Mouse (Mus musculus) MEL (cell line): ENCODE data around the gene Trnau1ap.
A peak's percentile ranks its signal among the peaks of the same experiment; 100 is the strongest.

ENCODE experiments used
- CTCF ChIP-seq, 3 experiments: IDR thresholded peaks in 2 of 3; conservative IDR thresholded peaks in 1 of 3; 2 replicates each; pipeline ENCODE4 v1.5.1; 2011 to 2012; ENCODE audit warnings: low read length in 3 of 3, low read depth in 2 of 3, mild to moderate bottlenecking in 2 of 3, improper control_type of control experiment in 1 of 3, inconsistent platforms in 1 of 3, mixed read lengths in 1 of 3, moderate library complexity in 1 of 3; ENCODE audit not compliant: control insufficient read depth in 1 of 3, insufficient read depth in 1 of 3, poor library complexity in 1 of 3, severe bottlenecking in 1 of 3
- E2F4 ChIP-seq: IDR thresholded peaks from 2 replicates; pipeline ENCODE4 v1.6.1; 2011; ENCODE audit warnings: low read depth, low read length, improper control_type of control experiment, borderline replicate concordance
- GATA1 ChIP-seq: IDR thresholded peaks from 2 replicates; pipeline ENCODE4 v1.6.1; 2011; ENCODE audit warnings: low read depth, low read length, improper control_type of control experiment
- MAX ChIP-seq: IDR thresholded peaks from 2 replicates; pipeline ENCODE4 v1.6.1; 2011; ENCODE audit warnings: low read length, improper control_type of control experiment
- NRF1 ChIP-seq: IDR thresholded peaks from 2 replicates; pipeline ENCODE4 v1.6.1; 2014; ENCODE audit warnings: low read depth, mild to moderate bottlenecking, inconsistent platforms, low read length, improper control_type of control experiment, moderate library complexity; ENCODE audit not compliant: poor library complexity, insufficient read depth, severe bottlenecking
- POLR2A ChIP-seq, 2 experiments: IDR thresholded peaks; 2 replicates each; pipeline ENCODE4 v1.6.1; 2011 to 2012; ENCODE audit warnings: low read length in 2 of 2, mild to moderate bottlenecking in 2 of 2, control low read depth in 1 of 2, improper control_type of control experiment in 1 of 2, low read depth in 1 of 2, moderate library complexity in 1 of 2; ENCODE audit not compliant: control insufficient read depth in 1 of 2, insufficient read depth in 1 of 2, poor library complexity in 1 of 2
- POLR2AphosphoS2 ChIP-seq: IDR thresholded peaks from 2 replicates; pipeline ENCODE4 v1.6.1; 2011; ENCODE audit warnings: low read length, improper control_type of control experiment
- TCF12 ChIP-seq: IDR thresholded peaks from 2 replicates; pipeline ENCODE4 v1.6.1; 2014; ENCODE audit warnings: low read depth, mild to moderate bottlenecking, inconsistent platforms, low read length, improper control_type of control experiment, moderate library complexity
- USF1 ChIP-seq: IDR thresholded peaks from 2 replicates; pipeline ENCODE4 v1.6.1; 2014; ENCODE audit warnings: low read depth, mild to moderate bottlenecking, inconsistent platforms, low read length, improper control_type of control experiment, moderate library complexity
- ZMIZ1 ChIP-seq: IDR thresholded peaks from 2 replicates; pipeline ENCODE4 v1.6.1; 2012; ENCODE audit warnings: low read depth, mild to moderate bottlenecking, inconsistent platforms, low read length, improper control_type of control experiment, moderate library complexity
- ZNF384 ChIP-seq: IDR thresholded peaks from 2 replicates; pipeline ENCODE4 v1.6.1; 2012; ENCODE audit warnings: low read depth, mild to moderate bottlenecking, inconsistent platforms, low read length, improper control_type of control experiment

GRCm38 (mm10) chr4:132295696-132296390, 33.5 kb downstream of the Trnau1ap start:
- TF ChIP-seq CTCF (IDR thresholded peaks at IDR 0.05 in 2 of 3, conservative IDR thresholded peaks at IDR 0.05 in 1 of 3; ENCODE audit: control insufficient read depth in 1 of 3, insufficient read depth in 1 of 3, low read depth in 2 of 3, low read length in 3 of 3, poor library complexity in 1 of 3, severe bottlenecking in 1 of 3) (peak; percentile 33 to 47 (median 40); a peak in 4 of 6 replicates), ZNF384 (no peak), MAX (no peak), POLR2A (IDR thresholded peaks at IDR 0.05; ENCODE audit: control insufficient read depth in 1 of 2, insufficient read depth in 1 of 2, low read depth in 1 of 2, low read length in 2 of 2, poor library complexity in 1 of 2) (no peak), E2F4 (no peak), GATA1 (no peak), NRF1 (no peak), TCF12 (no peak), POLR2AphosphoS2 (no peak), USF1 (no peak), ZMIZ1 (no peak)
